Mouse (Mus musculus): ENCODE data around the gene Nit2. TPM values are rescaled to one million over a fixed set of nuclear protein-coding genes. Genes with fewer than 3 reads are reported as not detected.

Nit2 gene
- 54.2 and 63.6 TPM in 2 replicates for polyA plus RNA-seq (2014; fragmentation: Nextera tagmentation; extraction: Ambion mirVana)

- Histone ChIP-seq H3K9ac (replicated peaks; ENCODE audit: low read depth, low read length) (peak within 1 kb of the TSS; percentile 70), H3K4me3 (ENCODE audit: low read depth, low read length) (peak within 1 kb of the TSS; percentile 75), H3K4me1 (ENCODE audit: control insufficient read depth, insufficient read depth, low read length) (peaks cover 5% of the 10 kb centered on the region; the same call in 1 of the 2 replicates), H3K36me3 (ENCODE audit: control insufficient read depth, insufficient read depth, low read length) (peaks cover 11% of the 10 kb centered on the region; the same call in 1 of the 2 replicates), H3K9me3 (ENCODE audit: control insufficient read depth, low read length) (no peaks in the 10 kb centered on the region), H3K4me2 (ENCODE audit: low read depth, low read length) (peak within 1 kb of the TSS; percentile 80), H3K27ac (ENCODE audit: low read depth, low read length) (peak within 1 kb of the TSS; percentile 81), H3K27me3 (ENCODE audit: control insufficient read depth, insufficient read depth, low read length) (no peaks in the 10 kb centered on the region)
- ATAC-seq (ENCODE audit: low read depth), result peak; percentile 98
- under 1% methylated on average over 58 of the region's 58 CpGs for WGBS
These were observed at the start of gene Nit2 for GRCm38 (mm10) chr16:57166611-57167513. Nit2 (minus strand) TSS chr16:57167341.

DNA sequence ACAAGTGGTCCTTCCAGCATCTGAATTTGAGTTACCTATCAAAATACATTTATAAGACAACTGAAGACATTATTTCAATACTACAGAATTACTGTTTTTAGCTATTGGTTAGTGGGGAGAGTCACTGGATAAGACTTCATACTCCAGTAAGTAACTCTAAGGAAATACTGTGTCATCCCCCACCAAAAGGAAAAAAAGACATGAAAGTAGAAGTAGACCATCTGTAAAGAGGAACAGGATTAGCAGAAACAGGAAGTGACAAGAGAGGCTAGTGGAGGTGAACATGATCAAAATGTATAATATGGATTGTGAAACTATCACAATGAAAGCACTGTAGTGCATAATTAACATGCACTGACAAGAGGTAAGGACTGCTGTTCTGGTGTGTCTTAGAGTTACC lies 48.8 kb upstream of the Nit2 start:
- H3K9ac ChIP-seq (replicated peaks; ENCODE audit: low read depth, low read length), result no peak overlapping the region
- H3K36me3 ChIP-seq (ENCODE audit: control insufficient read depth, insufficient read depth, low read length), result peaks cover 10% of the 10 kb centered on the region
- H3K9me3 ChIP-seq (ENCODE audit: control insufficient read depth, low read length), result no peaks in the 10 kb centered on the region
- no peak overlapping the region for H3K4me3 ChIP-seq (ENCODE audit: low read depth, low read length)
- ATAC-seq (ENCODE audit: low read depth), result no peak
- no peak overlapping the region for H3K27ac ChIP-seq (ENCODE audit: low read depth, low read length)
- no peaks in the 10 kb centered on the region for H3K27me3 ChIP-seq (ENCODE audit: control insufficient read depth, insufficient read depth, low read length)
- H3K4me2 ChIP-seq (ENCODE audit: low read depth, low read length), result no peak overlapping the region
- no peaks in the 10 kb centered on the region for H3K4me1 ChIP-seq (ENCODE audit: control insufficient read depth, insufficient read depth, low read length)

GRCm38 (mm10) chr16:57211037-57211436 lies 43.9 kb upstream of the Nit2 start:
- Histone ChIP-seq H3K4me3 (ENCODE audit: low read depth, low read length) (no peak overlapping the region), H3K27me3 (ENCODE audit: control insufficient read depth, insufficient read depth, low read length) (no peaks in the 10 kb centered on the region), H3K9ac (replicated peaks; ENCODE audit: low read depth, low read length) (no peak overlapping the region), H3K4me2 (ENCODE audit: low read depth, low read length) (no peak overlapping the region), H3K27ac (ENCODE audit: low read depth, low read length) (no peak overlapping the region), H3K9me3 (ENCODE audit: control insufficient read depth, low read length) (no peaks in the 10 kb centered on the region), H3K4me1 (ENCODE audit: control insufficient read depth, insufficient read depth, low read length) (no peaks in the 10 kb centered on the region), H3K36me3 (ENCODE audit: control insufficient read depth, insufficient read depth, low read length) (peaks cover 27% of the 10 kb centered on the region)
- no peak for ATAC-seq (ENCODE audit: low read depth)
- 95% methylated on average over 2 of the region's 2 CpGs for WGBS

- Histone ChIP-seq H3K27me3 (ENCODE audit: control insufficient read depth, insufficient read depth, low read length) (no peaks in the 10 kb centered on the region), H3K27ac (ENCODE audit: low read depth, low read length) (no peak overlapping the region), H3K9me3 (ENCODE audit: control insufficient read depth, low read length) (no peaks in the 10 kb centered on the region), H3K36me3 (ENCODE audit: control insufficient read depth, insufficient read depth, low read length) (peaks cover 27% of the 10 kb centered on the region), H3K4me1 (ENCODE audit: control insufficient read depth, insufficient read depth, low read length) (no peaks in the 10 kb centered on the region), H3K9ac (replicated peaks; ENCODE audit: low read depth, low read length) (no peak overlapping the region), H3K4me3 (ENCODE audit: low read depth, low read length) (no peak overlapping the region), H3K4me2 (ENCODE audit: low read depth, low read length) (no peak overlapping the region)
- no peak for ATAC-seq (ENCODE audit: low read depth)
- WGBS, result 96% methylated on average over 2 of the region's 2 CpGs
These were observed 41.2 kb upstream of the Nit2 start for GRCm38 (mm10) chr16:57208342-57208741.

DNA sequence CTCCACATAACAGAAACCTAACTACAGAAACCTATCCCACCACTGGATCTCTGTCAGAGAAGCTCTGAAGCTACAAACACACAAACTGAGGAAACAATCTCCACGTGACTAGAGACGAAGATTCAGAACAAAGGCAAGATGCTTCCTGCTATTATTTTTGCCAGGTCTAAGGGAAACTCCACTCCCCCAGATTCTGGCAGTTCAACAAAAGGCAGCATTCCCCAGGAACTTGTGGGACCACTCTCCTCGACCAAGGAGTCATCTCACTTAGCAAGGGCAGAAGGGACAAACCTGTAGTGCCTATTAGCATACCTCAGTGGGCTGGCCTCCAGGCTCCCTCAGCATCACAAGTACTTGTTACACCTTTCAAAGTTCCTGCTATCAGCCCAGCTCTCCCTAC lies 30.1 kb upstream of the Nit2 start:
- H3K27ac ChIP-seq (ENCODE audit: low read depth, low read length), result no peak overlapping the region
- 72% methylated on average over 3 of the region's 3 CpGs for WGBS
- no peaks in the 10 kb centered on the region for H3K27me3 ChIP-seq (ENCODE audit: control insufficient read depth, insufficient read depth, low read length)
- H3K9ac ChIP-seq (replicated peaks; ENCODE audit: low read depth, low read length), result no peak overlapping the region
- H3K4me3 ChIP-seq (ENCODE audit: low read depth, low read length), result no peak overlapping the region
- H3K4me1 ChIP-seq (ENCODE audit: control insufficient read depth, insufficient read depth, low read length), result no peaks in the 10 kb centered on the region
- H3K36me3 ChIP-seq (ENCODE audit: control insufficient read depth, insufficient read depth, low read length), result peaks cover 3% of the 10 kb centered on the region; the same call in 1 of the 2 replicates
- no peak overlapping the region for H3K4me2 ChIP-seq (ENCODE audit: low read depth, low read length)
- H3K9me3 ChIP-seq (ENCODE audit: control insufficient read depth, low read length), result no peaks in the 10 kb centered on the region
- ATAC-seq (ENCODE audit: low read depth), result no peak

GRCm38 (mm10) chr16:57196590-57196989 lies 29.4 kb upstream of the Nit2 start:
- H3K4me1 ChIP-seq (ENCODE audit: control insufficient read depth, insufficient read depth, low read length), result no peaks in the 10 kb centered on the region
- no peak overlapping the region for H3K27ac ChIP-seq (ENCODE audit: low read depth, low read length)
- H3K9me3 ChIP-seq (ENCODE audit: control insufficient read depth, low read length), result no peaks in the 10 kb centered on the region
- no peak for ATAC-seq (ENCODE audit: low read depth)
- no peak overlapping the region for H3K4me3 ChIP-seq (ENCODE audit: low read depth, low read length)
- H3K4me2 ChIP-seq (ENCODE audit: low read depth, low read length), result no peak overlapping the region
- peaks cover 8% of the 10 kb centered on the region; the same call in 1 of the 2 replicates for H3K36me3 ChIP-seq (ENCODE audit: control insufficient read depth, insufficient read depth, low read length)
- H3K9ac ChIP-seq (replicated peaks; ENCODE audit: low read depth, low read length), result no peak overlapping the region
- H3K27me3 ChIP-seq (ENCODE audit: control insufficient read depth, insufficient read depth, low read length), result no peaks in the 10 kb centered on the region
- WGBS, result 92% methylated on average over 5 of the region's 5 CpGs

DNA sequence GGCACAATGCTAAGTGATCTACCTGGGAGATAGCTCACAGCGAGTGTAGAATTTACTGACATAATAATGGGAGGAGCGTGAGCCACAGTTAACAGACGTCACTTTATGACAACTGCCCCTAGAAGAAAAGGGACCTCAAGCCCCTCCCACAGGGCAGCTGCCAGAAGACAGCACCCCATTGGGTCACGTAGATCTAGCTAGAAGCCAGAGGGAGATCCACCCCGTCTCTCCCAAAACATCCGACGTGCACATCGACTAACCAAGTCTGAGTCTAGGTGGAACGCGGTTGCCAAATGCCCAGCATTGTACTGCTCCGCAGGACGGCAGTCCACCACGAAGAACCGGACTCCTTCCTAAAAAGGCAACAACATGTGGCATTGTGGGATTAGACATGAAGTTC lies 24.1 kb upstream of the Nit2 start:
- Histone ChIP-seq H3K27ac (ENCODE audit: low read depth, low read length) (no peak overlapping the region), H3K36me3 (ENCODE audit: control insufficient read depth, insufficient read depth, low read length) (peaks cover 19% of the 10 kb centered on the region; the same call in 1 of the 2 replicates), H3K4me2 (ENCODE audit: low read depth, low read length) (no peak overlapping the region), H3K27me3 (ENCODE audit: control insufficient read depth, insufficient read depth, low read length) (no peaks in the 10 kb centered on the region), H3K9ac (replicated peaks; ENCODE audit: low read depth, low read length) (no peak overlapping the region), H3K4me3 (ENCODE audit: low read depth, low read length) (no peak overlapping the region), H3K4me1 (ENCODE audit: control insufficient read depth, insufficient read depth, low read length) (no peaks in the 10 kb centered on the region), H3K9me3 (ENCODE audit: control insufficient read depth, low read length) (no peaks in the 10 kb centered on the region)
- WGBS, result 85% methylated on average over 14 of the region's 14 CpGs
- ATAC-seq (ENCODE audit: low read depth), result no peak

DNA sequence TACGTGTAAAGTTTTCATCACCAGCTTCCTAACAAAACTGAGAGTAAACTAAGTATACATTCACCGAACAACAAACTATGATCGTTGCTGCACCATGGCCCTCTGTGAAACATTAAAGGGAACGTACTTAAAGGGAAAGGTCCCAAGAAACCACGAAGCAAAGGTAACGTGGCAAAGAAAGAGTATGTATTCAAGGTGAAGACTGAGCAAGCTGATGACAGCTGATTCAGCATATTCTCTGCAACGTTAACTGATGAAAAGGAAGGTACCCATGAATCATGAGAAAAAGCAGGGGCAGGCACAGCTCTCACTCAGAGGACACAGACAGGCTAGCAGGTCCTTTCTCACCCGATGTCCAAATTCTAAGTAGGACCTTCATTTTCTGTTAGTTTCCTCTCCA lies 23.2 kb upstream of the Nit2 start:
- no peak for ATAC-seq (ENCODE audit: low read depth)
- no peak overlapping the region for H3K4me2 ChIP-seq (ENCODE audit: low read depth, low read length)
- peaks cover 22% of the 10 kb centered on the region; the same call in 1 of the 2 replicates for H3K36me3 ChIP-seq (ENCODE audit: control insufficient read depth, insufficient read depth, low read length)
- no peak overlapping the region for H3K4me3 ChIP-seq (ENCODE audit: low read depth, low read length)
- H3K27ac ChIP-seq (ENCODE audit: low read depth, low read length), result no peak overlapping the region
- WGBS, result 85% methylated on average over 8 of the region's 8 CpGs
- H3K27me3 ChIP-seq (ENCODE audit: control insufficient read depth, insufficient read depth, low read length), result no peaks in the 10 kb centered on the region
- no peak overlapping the region for H3K9ac ChIP-seq (replicated peaks; ENCODE audit: low read depth, low read length)
- H3K4me1 ChIP-seq (ENCODE audit: control insufficient read depth, insufficient read depth, low read length), result no peaks in the 10 kb centered on the region
- H3K9me3 ChIP-seq (ENCODE audit: control insufficient read depth, low read length), result no peaks in the 10 kb centered on the region

DNA sequence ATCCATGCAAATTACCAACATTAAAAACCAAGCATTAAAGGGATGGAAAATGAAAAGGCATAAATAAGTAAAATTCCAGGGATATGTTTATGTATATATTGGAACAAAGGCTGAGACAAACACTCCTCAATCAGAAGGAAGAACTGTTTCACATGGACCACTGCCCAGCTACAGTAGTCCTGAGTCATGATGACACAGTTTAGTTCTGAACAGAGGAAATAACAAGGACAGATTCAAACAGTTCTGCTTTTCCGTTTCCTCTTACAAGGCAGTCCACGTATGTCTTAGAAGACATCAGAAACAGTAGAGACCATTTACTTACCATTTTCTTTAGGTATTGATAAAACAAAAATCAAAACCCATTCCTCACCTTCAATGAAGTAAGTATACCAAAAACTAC lies 22.4 kb upstream of the Nit2 start:
- Histone ChIP-seq H3K27me3 (ENCODE audit: control insufficient read depth, insufficient read depth, low read length) (no peaks in the 10 kb centered on the region), H3K36me3 (ENCODE audit: control insufficient read depth, insufficient read depth, low read length) (peaks cover 22% of the 10 kb centered on the region; the same call in 1 of the 2 replicates), H3K27ac (ENCODE audit: low read depth, low read length) (no peak overlapping the region), H3K4me2 (ENCODE audit: low read depth, low read length) (no peak overlapping the region), H3K9ac (replicated peaks; ENCODE audit: low read depth, low read length) (no peak overlapping the region), H3K9me3 (ENCODE audit: control insufficient read depth, low read length) (no peaks in the 10 kb centered on the region), H3K4me3 (ENCODE audit: low read depth, low read length) (no peak overlapping the region), H3K4me1 (ENCODE audit: control insufficient read depth, insufficient read depth, low read length) (no peaks in the 10 kb centered on the region)
- ATAC-seq (ENCODE audit: low read depth), result no peak
- 89% methylated on average over 2 of the region's 2 CpGs for WGBS
